Mouse (Mus musculus) spleen, adult 2 months (tissue): ENCODE results near the gene Gm21411. TPM values are rescaled to one million over a fixed set of nuclear protein-coding genes. Genes with fewer than 3 reads are reported as not detected.
"Not testable (repeated sequence)": the region's sequence is repeated elsewhere in the genome, so short reads cannot be mapped to it uniquely, and the experiment has no call there.

Experiments used
- DNase-seq, 2 experiments: peaks; one replicate each; pipeline versions ENCODE4 v3.0.0 to v3.0.0-alpha.2; 2012 to 2021; ENCODE audit warnings: low spot score in 2 of 2, low read depth in 1 of 2
- H3K27ac ChIP-seq: fragments of 200-500 bp; 2 replicates; pipeline ENCODE4 v1.5.1; 2012; ENCODE audit warnings: low read length, inconsistent platforms; ENCODE audit not compliant: insufficient read depth
- H3K27me3 ChIP-seq: fragments of 200-500 bp; 2 replicates; pipeline ENCODE4 v1.6.1; 2012; ENCODE audit warnings: mild to moderate bottlenecking, moderate library complexity, low read length, inconsistent platforms; ENCODE audit not compliant: control insufficient read depth, insufficient read depth
- H3K36me3 ChIP-seq: fragments of 200-500 bp; 2 replicates; pipeline ENCODE4 v1.6.1; 2012; ENCODE audit warnings: mild to moderate bottlenecking, low read length, inconsistent platforms; ENCODE audit not compliant: control insufficient read depth, insufficient read depth
- H3K4me1 ChIP-seq: fragments of 200-500 bp; 2 replicates; pipeline ENCODE4 v1.6.1; 2011; ENCODE audit warnings: inconsistent platforms; ENCODE audit not compliant: control insufficient read depth, insufficient read depth, insufficient read length
- H3K4me3 ChIP-seq: fragments of 200-500 bp; 2 replicates; pipeline ENCODE4 v1.5.1; 2011; ENCODE audit warnings: mild to moderate bottlenecking, inconsistent platforms; ENCODE audit not compliant: insufficient read depth, insufficient read length; ENCODE audit errors: extremely low read depth
- CTCF ChIP-seq: fragments of 200-500 bp; IDR thresholded peaks from 2 replicates; pipeline ENCODE4 v1.5.1; 2011; ENCODE audit warnings: mild to moderate bottlenecking, inconsistent platforms; ENCODE audit not compliant: insufficient read depth, insufficient read length, insufficient replicate concordance; ENCODE audit errors: extremely low read depth
- POLR2A ChIP-seq: fragments of 200-500 bp; IDR thresholded peaks from 2 replicates; pipeline ENCODE4 v1.6.1; 2011; ENCODE audit warnings: low read depth, low read length, inconsistent platforms
- WGBS: fragments of 180-500 bp; shearing (Covaris S2); methylation state at CpG from one replicate; pipeline ENCODE4 v1.1.7; 2018; 5-methylcytosine and 5-hydroxymethylcytosine counted together
- polyA plus RNA-seq: library from polyadenylated mRNA; depleted of rRNA; stranded (reverse); fragments of >200 nt; gene quantifications from 2 replicates; pipeline ENCODE4 v1.2.3, GENCODE M21; 2012; rRNA removed

The Gm21411 gene
- polyA plus RNA-seq = 0.19 TPM in 1 of 2 replicates, not detected in the other

GRCm38 (mm10) chr4:146909386-146910137 is at the start of gene Gm21411:
Gene Gm21411 (minus strand): TSS chr4:146909590.
- not testable (repeated sequence) for H3K36me3 ChIP-seq, DNase-seq, H3K4me1 ChIP-seq, H3K27me3 ChIP-seq, H3K4me3 ChIP-seq, H3K27ac ChIP-seq
- 70% methylated on average over 9 of the region's 9 CpGs for WGBS

DNA sequence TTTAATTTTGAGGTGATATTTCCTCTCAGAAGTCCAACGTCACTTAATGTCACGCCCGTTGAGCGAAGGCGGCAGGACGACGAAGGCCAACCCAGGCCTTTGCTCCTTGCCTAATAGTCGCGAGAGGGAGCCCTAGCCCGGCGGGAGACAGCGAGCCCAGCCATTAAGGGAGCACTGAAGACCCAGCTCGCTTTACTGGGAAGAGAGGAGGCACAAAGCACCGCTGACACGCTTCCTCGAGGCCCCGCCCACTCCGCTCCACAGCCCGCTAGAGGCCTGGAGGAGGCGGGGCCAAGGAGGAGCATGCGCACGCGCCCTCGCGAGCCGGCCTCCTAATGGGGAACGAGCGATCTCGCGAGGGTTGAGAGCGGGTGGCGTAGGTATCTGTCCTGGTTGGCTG is 32.3 kb upstream of the Gm21411 start:
- H3K36me3 ChIP-seq, H3K27me3 ChIP-seq, DNase-seq, H3K27ac ChIP-seq, H3K4me3 ChIP-seq, H3K4me1 ChIP-seq: not testable (repeated sequence)
- WGBS = 66% methylated on average over 32 of the region's 32 CpGs

- TF ChIP-seq CTCF (no peak), POLR2A (no peak)
- no peak for DNase-seq
- Histone ChIP-seq H3K4me3 (no peak overlapping the region), H3K27ac (no peak overlapping the region), H3K27me3 (no peaks in the 10 kb centered on the region), H3K36me3 (no peaks in the 10 kb centered on the region), H3K4me1 (no peaks in the 10 kb centered on the region)
- 24% methylated on average over 76 of the region's 77 CpGs for WGBS
These were observed 23.1 kb upstream of the Gm21411 start for GRCm38 (mm10) chr4:146932311-146933082.

DNA sequence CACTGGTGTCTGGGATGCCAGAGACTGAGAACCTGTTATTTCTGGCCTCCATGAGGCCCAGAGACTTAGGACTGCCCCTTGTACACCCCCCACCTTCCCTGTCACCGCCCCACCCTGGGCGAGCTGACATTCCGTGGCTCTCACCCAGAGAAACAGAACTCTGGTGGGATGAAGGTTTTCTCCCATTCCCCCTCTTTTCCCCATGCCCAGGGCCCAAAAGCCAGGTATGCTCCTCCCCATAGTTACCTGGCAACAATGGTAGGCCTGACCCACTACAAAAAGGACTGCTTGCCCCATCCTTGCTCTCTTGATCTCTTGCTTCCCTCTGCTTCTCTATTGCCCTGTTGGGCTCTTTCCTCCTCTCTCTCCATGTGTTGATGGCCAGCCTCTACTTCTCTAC is 5.8 kb upstream of the Gm21411 start:
- Histone ChIP-seq H3K36me3 (no peaks in the 10 kb centered on the region), H3K4me1 (no peaks in the 10 kb centered on the region), H3K27ac (no peak overlapping the region), H3K27me3 (no peaks in the 10 kb centered on the region), H3K4me3 (no peak overlapping the region)
- TF ChIP-seq CTCF (no peak), POLR2A (no peak)
- 94% methylated on average over 3 of the region's 3 CpGs for WGBS
- no peak for DNase-seq

GRCm38 (mm10) chr4:146908131-146908530 is 1.3 kb downstream of the Gm21411 start:
- H3K4me3 ChIP-seq, DNase-seq, H3K4me1 ChIP-seq, H3K27ac ChIP-seq, H3K36me3 ChIP-seq, H3K27me3 ChIP-seq: not testable (repeated sequence)
- 95% methylated on average over 1 of the region's 1 CpGs for WGBS

GRCm38 (mm10) chr4:146904782-146905181 is 4.6 kb downstream of the Gm21411 start:
- not testable (repeated sequence) for H3K4me3 ChIP-seq, H3K4me1 ChIP-seq, DNase-seq, H3K36me3 ChIP-seq, H3K27me3 ChIP-seq, H3K27ac ChIP-seq
- 73% methylated on average over 2 of the region's 2 CpGs for WGBS

- not testable (repeated sequence) for H3K4me1 ChIP-seq, DNase-seq, H3K27ac ChIP-seq, H3K36me3 ChIP-seq, H3K27me3 ChIP-seq, H3K4me3 ChIP-seq
- 57% methylated on average over 3 of the region's 3 CpGs for WGBS
These were observed 6.3 kb downstream of the Gm21411 start for GRCm38 (mm10) chr4:146903126-146903525.

Other genes with a start within 250 kb of the Gm21411 start
- gene Zfp989, start 62.4 kb upstream of the Gm21411 start, polyA plus RNA-seq = not detected in 2 replicates
- gene Rex2, start 112.3 kb upstream of the Gm21411 start, polyA plus RNA-seq = not detected in 2 replicates
- gene Zfp991, start 222.4 kb upstream of the Gm21411 start, polyA plus RNA-seq = 0.05 TPM in 1 of 2 replicates, not detected in the other